Mouse (Mus musculus) kidney, postnatal 10 days (tissue): ENCODE measurements around the gene Lyst.
"Not testable (repeated sequence)": the region's sequence is repeated elsewhere in the genome, so short reads cannot be mapped to it uniquely, and the experiment has no call there.

Source experiments
- DNase-seq: peaks from one replicate; pipeline ENCODE4 v3.0.0; 2021; ENCODE audit warnings: mixed read lengths

The Lyst gene

DNA sequence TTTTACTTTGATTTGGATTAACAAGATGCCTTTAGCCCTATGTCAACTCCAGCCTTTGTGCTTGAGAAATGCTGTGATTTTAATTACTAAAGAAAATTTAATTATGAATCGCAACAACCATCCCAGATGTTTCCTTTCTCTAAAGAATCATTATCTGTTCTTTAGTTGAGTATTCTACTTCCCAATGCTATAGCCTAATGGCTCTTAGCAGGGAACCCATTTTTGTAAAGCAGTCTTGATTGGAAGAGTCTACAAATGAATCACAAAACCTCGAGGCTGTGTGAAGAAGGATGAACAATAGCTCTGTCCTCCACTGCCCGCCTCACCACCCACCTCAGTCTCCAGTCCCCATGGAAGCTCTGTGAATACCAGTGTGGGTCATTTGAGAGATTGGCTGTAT lies 57.1 kb downstream of the Lyst start:
- DNase-seq = no peak

DNA sequence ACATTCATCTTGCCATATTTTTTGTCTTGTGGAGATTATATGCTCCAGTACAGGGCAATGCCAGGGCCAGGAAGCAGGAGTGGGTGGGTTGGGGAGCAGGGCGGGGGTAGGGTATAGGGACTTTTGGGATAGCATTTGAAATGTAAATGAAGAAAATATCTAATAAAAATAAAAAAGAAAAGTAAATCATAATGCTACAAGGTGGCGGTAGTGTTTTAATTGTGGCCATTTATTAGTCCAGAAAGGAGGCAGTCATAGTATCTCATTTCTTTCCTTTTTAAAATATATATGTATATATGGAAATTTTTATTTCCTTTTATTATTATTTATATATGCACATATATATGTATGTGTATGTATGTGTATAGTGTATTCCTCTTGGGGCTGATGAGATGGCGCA lies 65.3 kb downstream of the Lyst start:
- no peak for DNase-seq

DNA sequence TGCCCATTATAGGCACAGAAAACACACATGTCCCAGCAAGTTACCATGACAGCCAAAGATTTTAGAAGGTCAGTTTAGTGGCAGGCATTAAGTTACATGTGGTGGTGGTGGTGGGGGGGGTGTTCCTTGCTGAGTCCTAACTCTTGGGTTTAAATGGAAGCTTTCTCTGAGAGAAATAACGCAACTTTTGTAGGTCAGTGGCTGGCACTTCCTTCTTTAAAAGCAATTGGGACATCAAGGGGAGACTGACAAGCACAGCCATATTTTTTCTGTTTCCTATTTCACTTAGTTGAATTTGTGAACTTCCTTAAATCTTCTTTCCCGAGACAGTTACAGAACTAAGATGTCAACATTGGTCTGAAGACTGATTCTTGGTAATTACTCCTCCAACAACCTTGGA lies 75.9 kb downstream of the Lyst start:
- DNase-seq = not testable (repeated sequence)

DNA sequence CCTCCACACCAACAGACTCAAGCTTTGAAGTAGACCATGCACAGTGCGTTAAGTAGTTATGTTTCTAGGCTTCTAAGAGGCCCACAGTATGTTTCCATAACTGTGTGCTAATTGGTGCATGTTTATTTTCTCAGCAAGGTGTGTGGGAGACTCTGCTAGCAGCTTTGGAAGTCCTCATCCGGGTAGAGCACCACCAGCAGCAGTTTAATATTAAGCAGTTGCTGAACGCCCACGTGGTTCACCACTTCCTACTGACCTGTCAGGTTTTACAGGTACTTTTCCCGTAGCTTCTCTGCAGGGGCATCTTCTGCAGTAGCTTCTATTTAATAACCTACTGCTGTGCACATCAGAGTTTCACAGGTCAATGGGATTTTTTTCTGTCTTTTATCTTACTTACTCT lies 80.5 kb downstream of the Lyst start:
- DNase-seq = no peak

DNA sequence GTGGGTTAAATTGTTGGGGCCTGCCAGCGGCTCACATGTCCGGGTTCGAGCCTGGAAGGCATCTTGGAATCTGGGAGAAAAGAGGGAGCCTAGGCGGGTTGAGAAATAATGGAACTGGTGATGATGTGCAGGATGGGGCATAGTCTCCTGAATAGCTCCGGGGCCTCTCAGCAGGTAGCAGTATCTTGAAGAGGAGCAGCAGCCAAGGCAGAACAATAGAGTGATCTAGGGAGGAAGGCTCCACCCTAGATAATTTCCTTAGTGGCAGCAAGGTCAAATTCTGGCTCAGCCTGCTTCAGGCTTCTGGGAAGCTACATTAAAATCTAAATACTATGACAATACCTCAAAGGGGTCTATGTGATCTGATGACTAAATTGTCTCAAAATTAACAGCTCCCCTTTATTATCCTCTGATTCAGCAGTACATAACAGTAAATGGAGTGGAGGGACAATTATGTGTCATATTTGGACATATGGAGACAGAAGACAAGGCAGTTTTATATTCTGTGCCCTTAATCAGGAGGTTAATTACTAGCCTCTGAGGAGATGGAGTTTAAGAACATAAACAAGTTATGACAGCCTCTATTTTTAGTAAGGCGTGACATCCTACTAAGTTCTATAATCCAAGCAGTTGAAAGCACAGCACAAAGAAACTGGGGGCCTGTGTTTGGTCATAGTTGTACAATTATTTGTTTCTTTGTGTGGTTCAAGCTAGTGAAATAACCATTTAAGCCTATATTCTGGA lies 81.6 kb downstream of the Lyst start:
- DNase-seq = no peak

DNA sequence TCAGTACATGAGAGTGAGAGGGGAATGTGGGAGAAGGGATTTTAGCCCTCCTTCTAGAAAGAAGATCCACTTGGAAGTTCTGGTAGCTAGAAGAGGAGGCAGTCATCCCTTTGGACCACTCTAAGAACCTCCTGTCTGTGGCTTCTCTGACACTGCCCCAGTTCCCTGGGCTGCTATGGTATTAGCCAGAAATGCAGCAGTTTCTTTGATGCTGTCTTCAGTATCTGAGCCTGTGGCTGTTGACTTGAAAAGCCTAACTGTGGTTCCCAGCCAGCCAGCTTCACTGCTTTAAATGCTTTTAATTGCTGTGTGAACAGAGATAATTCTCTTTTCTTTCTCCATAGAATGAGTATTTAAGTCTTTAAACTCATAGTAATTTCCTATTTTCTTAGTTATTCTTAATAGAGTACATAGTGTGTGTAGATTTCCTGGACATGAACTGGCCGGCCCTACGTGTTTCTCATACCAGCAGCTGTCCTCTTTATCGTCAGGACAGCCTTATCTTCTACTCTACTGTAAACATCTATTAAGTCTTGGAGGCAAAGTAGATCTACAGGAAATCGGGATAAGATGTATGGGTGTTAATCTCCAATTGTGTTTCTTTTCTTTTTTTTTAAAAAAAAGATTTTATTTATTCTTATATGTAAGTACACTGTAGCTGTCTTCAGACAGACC lies 84.6 kb downstream of the Lyst start:
- DNase-seq = no peak

DNA sequence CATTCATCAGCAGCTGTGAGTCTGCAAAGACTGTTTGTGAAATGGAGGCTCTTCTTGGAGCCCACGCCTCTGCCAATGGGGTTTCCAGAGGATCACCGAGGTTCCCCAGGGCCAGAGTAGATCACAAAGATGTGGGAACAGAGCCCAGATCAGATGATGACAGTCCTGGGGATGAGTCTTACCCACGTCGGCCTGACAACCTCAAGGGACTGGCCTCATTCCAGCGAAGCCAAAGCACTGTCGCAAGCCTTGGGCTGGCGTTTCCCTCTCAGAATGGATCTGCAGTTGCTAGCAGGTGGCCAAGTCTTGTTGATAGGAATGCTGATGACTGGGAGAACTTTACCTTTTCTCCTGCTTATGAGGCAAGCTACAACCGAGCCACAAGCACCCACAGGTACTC lies 87.7 kb downstream of the Lyst start:
- DNase-seq = no peak

DNA sequence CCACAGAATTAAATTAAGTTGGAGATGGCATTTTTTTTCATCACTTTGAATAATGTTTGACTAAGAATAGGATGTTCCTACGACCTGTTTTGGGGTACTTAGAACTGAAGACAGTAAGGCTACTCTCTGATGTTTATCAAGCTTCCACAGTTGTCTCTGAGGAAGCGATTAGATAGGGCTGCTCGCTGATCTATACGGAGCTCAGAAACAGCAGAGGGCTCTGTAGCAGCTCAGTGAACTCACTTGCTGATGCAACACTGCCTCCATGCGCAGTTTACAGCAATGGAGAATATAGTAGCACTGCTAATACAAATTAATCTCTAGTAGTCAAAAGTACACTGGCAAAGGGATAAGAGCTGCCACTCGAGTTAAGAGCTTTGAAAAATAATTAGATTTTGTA lies 91.4 kb downstream of the Lyst start:
- no peak for DNase-seq

DNA sequence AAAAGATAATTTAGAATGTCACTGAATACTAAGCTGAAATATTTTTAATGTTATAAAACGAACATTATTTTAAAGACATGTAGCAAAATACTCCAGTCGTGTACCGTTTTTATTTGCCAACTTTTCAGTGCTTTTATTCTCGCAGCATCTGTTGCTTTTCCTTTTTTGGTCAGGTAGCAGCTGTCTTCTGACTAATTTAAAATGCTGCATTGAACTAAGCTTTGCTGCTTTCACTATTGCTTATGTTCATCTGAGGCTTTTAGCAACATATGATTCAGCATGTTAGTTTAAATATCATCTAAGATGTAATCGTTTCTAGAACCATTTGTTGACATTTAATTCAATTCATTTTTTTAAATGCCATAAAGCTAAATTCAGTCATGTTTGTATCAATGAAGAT lies 113.3 kb downstream of the Lyst start:
- no peak for DNase-seq

DNA sequence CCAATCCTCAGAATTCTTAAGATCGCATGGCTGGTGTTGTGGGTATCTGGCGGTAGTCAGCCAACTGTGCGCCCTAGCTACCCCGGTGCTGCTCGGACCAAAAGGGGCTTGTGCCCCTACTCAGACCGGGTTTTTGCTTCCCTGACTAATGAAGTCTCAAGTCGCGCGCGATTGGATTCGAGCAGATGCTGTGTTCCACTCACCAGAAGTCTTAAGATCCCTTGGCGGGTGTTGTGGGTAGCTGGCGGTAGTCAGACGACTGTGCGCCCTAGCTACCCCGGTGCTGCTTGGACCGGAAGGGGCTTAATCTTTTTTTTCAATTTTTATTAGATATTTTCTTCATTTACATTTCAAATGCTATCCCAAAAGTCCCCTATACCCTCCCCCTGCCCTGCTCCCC lies 131.2 kb downstream of the Lyst start:
- not testable (repeated sequence) for DNase-seq

DNA sequence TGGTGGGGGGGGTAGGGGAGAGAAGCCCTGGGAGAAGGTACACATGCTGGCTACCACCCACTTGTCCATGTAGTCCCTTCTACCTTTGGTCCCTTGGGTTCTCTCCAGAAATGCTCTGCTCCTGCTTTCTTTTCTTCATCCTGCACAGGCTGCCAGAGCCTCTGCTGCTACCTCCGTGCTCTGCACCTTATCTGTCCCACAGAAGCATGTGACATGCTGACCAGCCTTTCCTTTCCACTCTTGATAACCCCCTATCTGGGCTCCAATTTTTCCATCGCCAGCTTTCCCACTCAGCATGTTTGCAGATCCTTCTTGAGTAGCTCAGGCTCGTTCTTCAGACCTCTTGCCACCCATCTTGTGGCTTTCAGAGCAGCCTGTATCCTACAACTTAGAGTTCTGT lies 133.1 kb downstream of the Lyst start:
- no peak for DNase-seq

DNA sequence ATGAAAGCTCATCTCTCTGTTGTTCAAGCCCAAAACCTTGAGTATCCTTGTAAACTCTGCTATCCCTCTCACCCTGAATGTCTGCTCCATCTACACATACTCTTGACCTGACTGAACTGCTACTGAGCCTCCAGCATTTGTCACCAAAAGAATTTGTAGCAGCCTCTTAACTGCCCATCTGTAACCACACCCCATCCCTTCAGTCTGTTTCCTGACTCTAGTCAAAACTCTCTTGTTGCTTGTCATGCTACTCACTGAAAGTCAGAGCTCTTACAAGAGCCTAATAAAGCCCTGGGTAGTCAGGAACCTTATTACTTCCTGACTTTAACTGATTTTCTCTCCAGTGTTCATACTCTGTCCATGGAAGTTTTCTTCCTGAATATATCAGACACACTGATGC lies 133.6 kb downstream of the Lyst start:
- DNase-seq = no peak

DNA sequence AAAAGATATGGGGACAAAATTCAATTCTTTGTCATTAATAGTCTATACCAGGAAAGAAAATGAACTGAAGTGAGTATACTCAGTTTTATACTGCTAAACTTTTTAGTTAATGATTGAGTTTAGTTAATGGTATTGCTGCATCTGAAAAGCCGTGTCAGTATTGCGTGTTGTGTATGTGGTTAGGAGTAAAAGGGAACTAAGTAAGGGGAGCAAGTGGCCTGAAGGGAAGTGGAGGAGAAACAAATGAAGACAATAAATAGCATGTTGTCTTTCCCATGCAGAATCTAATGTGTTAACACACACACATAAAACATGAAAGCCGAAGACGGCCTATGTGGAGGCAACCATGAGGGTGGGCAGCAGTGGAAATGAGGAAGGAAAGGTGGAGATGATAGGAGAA lies 149.0 kb downstream of the Lyst start:
- no peak for DNase-seq

DNA sequence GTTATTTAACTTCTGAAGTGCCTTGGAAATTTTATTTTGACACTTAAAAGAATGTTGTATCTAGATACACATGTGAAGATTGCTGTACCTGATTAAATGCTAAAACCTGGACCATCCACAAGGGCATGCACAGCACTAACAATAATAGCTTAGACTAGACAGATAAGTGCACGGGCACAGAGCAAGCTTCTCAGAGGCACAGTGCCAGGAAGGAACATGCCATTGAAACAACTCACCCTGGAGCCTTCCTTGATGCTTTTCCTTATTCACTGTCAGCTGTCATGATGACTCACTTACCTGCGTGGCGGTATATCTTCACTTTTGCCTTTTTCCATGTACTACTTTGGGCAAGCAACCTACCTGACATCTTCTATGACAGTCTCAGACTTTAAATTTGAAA lies 155.7 kb downstream of the Lyst start:
- no peak for DNase-seq

DNA sequence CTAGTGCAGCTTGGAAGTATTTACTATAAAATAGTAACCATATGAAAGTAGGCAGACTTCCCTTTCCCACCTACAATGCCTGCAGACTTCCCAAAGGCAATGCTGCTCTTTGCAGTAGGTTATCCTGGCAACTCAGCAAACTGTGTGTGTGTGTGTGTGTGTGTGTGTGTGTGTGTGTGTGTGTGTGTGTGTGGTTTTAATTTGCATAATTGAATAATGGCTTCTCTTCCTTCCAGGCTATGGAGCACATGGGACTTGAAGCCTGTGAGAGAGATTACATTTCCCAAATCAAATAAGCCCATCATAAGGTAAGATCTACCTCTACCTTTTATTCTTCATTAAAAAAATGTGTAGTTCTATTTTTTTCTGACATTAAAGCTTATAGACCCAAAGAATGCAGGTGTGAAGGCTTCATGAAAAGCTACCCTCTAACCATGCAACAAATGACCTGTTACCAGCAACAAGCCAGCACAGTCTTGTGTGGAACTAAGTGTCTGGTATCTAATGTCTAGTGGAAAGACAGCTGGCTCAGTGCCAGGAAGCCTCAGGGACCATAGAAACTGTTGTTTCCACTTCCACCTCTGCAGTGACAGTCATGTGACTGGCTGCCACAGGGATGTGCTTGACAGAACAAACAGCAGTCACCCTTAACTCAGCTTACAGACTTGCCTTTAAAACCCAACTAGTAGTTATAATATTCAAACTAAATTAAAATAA lies 185.7 kb downstream of the Lyst start:
- peak; percentile 59 for DNase-seq

DNA sequence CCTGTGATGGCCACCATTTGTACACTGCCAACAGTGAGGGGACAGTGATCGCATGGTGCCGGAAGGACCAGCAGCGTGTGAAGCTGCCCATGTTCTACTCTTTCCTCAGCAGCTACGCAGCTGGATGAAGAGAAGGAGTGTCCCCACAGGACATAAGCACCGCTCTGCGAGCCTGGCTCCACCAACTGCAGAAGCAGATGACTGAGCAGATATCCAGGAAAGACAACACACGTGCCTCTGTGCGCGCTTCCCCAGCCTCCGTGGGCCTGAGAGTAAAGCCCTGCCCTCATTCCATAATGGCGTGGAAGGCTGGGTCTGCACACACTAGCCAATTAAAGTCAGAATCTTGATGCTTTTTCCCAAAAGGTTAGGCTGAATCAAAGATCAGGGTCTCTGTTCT lies 186.9 kb downstream of the Lyst start:
- DNase-seq = no peak

DNA sequence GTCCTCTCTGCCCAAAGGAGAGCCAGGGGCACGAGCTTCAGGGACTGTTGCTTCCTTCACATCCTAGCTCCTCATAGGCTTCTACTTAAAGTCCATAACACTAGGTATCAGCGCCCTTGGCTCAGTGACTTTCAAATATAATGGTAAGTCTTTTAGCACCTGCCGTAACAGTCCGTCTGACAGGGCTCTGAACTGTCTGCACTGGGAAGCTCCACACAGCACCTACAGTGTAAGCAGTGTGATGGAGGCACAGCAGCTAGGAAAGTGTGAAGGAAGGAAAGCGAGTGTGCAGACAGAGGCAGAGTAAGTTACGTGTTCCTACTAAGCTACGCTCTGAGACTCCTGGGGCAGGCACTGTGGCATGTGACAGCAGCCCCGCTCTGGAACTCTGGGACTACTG lies 187.5 kb downstream of the Lyst start:
- DNase-seq = no peak

DNA sequence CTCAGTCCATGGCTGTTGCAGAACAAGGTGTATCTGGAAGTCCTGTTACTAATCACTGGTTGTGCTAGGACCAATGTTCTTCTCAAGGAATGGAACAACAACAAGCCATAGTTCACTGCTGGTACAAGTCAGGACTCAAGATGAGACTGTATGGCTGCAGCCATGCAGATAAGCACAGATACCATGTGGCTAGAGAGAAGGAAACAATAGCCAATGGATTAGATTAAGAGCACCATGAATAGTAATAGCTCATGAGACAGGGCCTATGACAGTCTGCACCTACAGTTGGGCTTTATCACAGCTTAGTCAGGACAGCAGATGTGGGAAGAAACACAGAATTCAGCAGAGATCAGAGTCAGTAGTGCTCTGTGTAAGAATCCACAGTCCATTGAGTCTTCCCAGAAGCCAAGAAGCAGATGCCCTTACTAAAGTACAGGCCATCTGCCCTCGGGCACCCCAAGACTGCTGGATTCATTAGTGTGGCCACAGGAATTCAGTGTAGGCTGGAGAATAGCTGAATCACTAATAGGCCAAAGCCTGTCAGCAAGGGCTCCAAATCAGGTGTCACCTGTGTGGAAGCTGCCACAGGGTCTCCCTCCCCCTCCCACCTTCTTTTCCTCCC lies 188.8 kb downstream of the Lyst start:
- DNase-seq = no peak

DNA sequence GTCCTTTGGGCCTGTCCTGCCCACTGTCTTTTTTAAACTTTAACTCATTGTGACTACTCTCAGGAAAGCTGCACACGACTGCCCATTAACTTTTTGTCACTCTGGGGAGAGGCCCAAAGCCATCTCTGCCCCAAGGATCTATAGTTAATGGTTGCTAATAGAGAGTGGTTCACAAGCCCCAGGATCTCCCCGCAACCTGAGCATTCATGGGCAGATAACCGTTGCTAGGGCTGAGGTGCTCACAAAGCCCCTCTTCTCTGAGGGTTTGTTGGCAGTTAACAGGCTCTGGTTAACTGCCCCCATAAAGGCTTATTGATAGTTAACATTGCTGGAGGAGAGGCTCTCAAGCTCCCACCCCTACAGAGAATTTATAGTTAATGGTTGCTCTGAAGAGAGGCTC lies 190.1 kb downstream of the Lyst start:
- no peak for DNase-seq

DNA sequence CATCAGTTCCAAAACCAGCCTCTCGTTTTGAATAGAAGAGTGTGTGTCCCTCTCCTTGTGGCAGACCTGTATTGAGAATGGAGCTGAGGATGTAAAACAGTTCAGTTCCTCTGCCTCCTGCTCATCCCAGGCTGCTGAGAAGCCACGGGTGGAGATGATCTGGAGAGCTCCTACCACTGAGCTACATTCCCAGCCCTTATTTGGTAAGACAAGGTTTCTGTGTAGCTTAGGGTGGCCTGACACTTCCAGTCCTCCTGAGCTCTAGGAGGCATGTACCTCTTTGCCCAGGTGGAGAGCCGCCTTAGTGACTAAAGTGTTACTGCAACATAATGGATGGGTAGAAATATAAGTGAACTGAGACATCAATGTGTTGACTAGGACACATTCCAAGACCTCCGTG lies 190.8 kb downstream of the Lyst start:
- no peak for DNase-seq

DNA sequence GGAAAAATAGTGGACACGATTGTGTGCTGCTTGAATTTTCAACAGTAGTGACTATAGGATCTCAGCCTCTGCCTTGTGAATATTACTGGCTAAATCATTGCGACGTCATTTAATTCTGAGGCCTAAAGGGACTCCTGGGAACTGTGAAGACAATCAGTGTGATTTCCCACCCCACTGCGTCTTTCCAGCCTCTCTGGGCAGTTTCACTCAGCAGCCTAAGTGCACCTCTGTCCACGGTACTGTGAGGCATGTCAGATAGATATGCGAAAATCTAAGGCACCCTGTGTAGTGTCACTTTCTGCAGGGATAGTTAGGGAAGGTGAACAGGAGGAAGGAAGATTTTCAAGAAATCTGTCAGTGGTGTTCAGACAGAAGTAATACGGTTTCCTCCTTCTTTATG lies 193.1 kb downstream of the Lyst start:
- no peak for DNase-seq

DNA sequence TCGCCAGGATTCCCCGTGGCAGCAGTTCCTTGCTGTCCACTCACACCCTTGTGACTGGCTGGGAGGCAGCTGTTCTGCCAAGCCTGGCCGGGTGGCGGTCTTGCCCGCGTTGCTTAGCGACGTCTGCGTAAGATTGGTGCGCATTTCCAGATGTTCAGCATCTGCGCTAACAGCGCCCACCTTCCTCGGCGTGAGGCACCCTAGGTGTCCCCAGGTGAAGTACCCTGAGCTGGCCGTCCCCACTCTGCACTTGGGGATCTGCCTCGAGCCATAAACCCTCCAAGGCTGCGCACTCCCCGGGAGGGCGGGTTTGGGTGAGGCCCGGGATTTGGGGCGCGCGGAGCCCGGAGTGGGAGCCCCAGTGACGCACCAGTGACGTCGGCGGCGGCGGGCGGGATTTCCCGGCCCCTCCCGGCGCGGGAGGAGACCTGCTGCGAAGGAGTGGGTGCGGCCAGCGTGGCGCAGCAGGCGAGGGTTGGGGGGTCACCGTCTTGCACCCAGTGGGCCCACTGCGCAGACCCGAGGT lies 193.8 kb downstream of the Lyst start, which contains the start of gene Gng4:
Gene Gng4 (plus strand): TSS at position 166 of the 526 bp plus-strand sequence.
- DNase-seq = peak; percentile 60

DNA sequence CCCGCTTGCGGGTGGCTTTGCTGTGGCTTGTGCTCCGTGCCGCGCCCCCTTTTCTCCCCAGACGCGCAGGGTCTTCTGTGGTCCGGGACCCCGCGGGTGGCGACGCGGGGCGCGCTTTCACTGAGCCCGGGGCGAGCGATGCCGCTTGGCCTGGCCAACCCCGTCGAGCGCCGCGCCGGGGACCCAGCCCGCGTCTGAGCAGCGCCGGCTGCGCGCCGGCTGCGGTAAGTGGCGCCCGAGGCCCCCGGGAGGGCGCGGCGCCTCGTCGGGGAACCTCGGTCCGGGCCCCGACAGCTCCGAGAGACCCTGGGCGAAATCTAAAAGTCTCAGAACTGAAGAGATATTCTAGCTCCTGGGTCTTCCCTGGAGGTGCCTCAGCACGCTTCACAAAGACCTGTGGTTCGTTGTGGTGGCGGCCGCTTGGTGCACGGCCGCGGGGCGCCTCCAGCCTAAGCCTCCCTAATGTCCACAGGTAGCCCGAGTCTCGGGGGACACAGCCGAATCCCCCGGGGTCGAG lies 194.3 kb downstream of the Lyst start:
- DNase-seq = no peak
